Mouse (Mus musculus): ENCODE measurements around the gene Frk.
"Not testable (repeated sequence)": the region's sequence is repeated elsewhere in the genome, so short reads cannot be mapped to it uniquely, and the experiment has no call there.

The Frk gene

GRCm38 (mm10) chr10:34483297-34484013 is at the start of gene Frk:
Gene Frk, plus strand, starts transcription at chr10:34483399.
- no peak for DNase-seq

GRCm38 (mm10) chr10:34434191-34434590 is 49.0 kb upstream of the Frk start:
- DNase-seq, result not testable (repeated sequence)

GRCm38 (mm10) chr10:34449469-34449868 is 33.7 kb upstream of the Frk start:
- DNase-seq, result no peak

GRCm38 (mm10) chr10:34461451-34461850 is 21.7 kb upstream of the Frk start:
- no peak for DNase-seq

- DNase-seq, result no peak
Measured at GRCm38 (mm10) chr10:34464321-34464720, 18.9 kb upstream of the Frk start.

GRCm38 (mm10) chr10:34469037-34469436 is 14.2 kb upstream of the Frk start:
- DNase-seq, result no peak

GRCm38 (mm10) chr10:34479942-34480455 is 3.2 kb upstream of the Frk start:
- DNase-seq, result no peak

- no peak for DNase-seq
Measured at GRCm38 (mm10) chr10:34484014-34484411, 814 bp downstream of the Frk start.

- DNase-seq, result no peak
Measured at GRCm38 (mm10) chr10:34485079-34485478, 1.9 kb downstream of the Frk start.

GRCm38 (mm10) chr10:34507807-34508206 is 24.6 kb downstream of the Frk start:
- DNase-seq, result no peak

GRCm38 (mm10) chr10:34508593-34508992 is 25.4 kb downstream of the Frk start:
- no peak for DNase-seq

- DNase-seq, result no peak
Measured at GRCm38 (mm10) chr10:34509256-34509655, 26.1 kb downstream of the Frk start.

- DNase-seq, result no peak
Measured at GRCm38 (mm10) chr10:34511192-34511591, 28.0 kb downstream of the Frk start.

GRCm38 (mm10) chr10:34512551-34512950 is 29.4 kb downstream of the Frk start:
- DNase-seq, result no peak

- DNase-seq, result no peak
Measured at GRCm38 (mm10) chr10:34525598-34525997, 42.4 kb downstream of the Frk start.

- DNase-seq, result no peak
Measured at GRCm38 (mm10) chr10:34531766-34532165, 48.6 kb downstream of the Frk start.

GRCm38 (mm10) chr10:34532507-34532906 is 49.3 kb downstream of the Frk start:
- no peak for DNase-seq

GRCm38 (mm10) chr10:34540687-34541086 is 57.5 kb downstream of the Frk start:
- no peak for DNase-seq

GRCm38 (mm10) chr10:34541717-34542490 is 58.7 kb downstream of the Frk start:
- DNase-seq, result no peak

GRCm38 (mm10) chr10:34550612-34551011 is 67.4 kb downstream of the Frk start:
- no peak for DNase-seq

GRCm38 (mm10) chr10:34551636-34552035 is 68.4 kb downstream of the Frk start:
- no peak for DNase-seq

GRCm38 (mm10) chr10:34563518-34564176 is 80.4 kb downstream of the Frk start:
- no peak for DNase-seq

GRCm38 (mm10) chr10:34615474-34615873 is 132.3 kb downstream of the Frk start:
- DNase-seq, result no peak

- DNase-seq, result no peak
Measured at GRCm38 (mm10) chr10:34617216-34617615, 134.0 kb downstream of the Frk start.
